Mouse (Mus musculus) heart, embryonic 12.5 days (tissue): ENCODE results near the gene Hsph1. TPM values are rescaled to one million over a fixed set of nuclear protein-coding genes. Genes with fewer than 3 reads are reported as not detected.

Experiments
- ATAC-seq: fragments of 200-750 bp; cut with Nextera tagmentation; 2 replicates; pipeline ENCODE4 v1.8.0; 2017; ENCODE audit warnings: moderate TSS enrichment, moderate library complexity; ENCODE audit not compliant: insufficient number of reproducible peaks, low FRiP score
- H3K27ac ChIP-seq: fragments of 300-500 bp; sonication (generic); 2 replicates; pipeline ENCODE4 v1.5.1; 2016; ENCODE audit warnings: mild to moderate bottlenecking, moderate library complexity; ENCODE audit not compliant: poor library complexity, severe bottlenecking
- H3K27me3 ChIP-seq: fragments of 300-500 bp; sonication (generic); replicated peaks from 2 replicates; pipeline ENCODE4 v1.6.1; 2016; ENCODE audit warnings: mild to moderate bottlenecking, moderate library complexity
- H3K36me3 ChIP-seq: fragments of 300-500 bp; sonication (generic); 2 replicates; pipeline ENCODE4 v1.6.1; 2016; ENCODE audit warnings: mild to moderate bottlenecking, moderate library complexity
- H3K4me1 ChIP-seq: fragments of 300-500 bp; sonication (generic); replicated peaks from 2 replicates; pipeline ENCODE4 v1.6.1; 2016; ENCODE audit warnings: mild to moderate bottlenecking
- H3K4me2 ChIP-seq: fragments of 300-500 bp; sonication (generic); 2 replicates; pipeline ENCODE4 v1.6.1; 2016; ENCODE audit warnings: mild to moderate bottlenecking, moderate library complexity
- H3K4me3 ChIP-seq: fragments of 300-500 bp; sonication (generic); 2 replicates; pipeline ENCODE4 v1.5.1; 2016; ENCODE audit warnings: mild to moderate bottlenecking
- H3K9ac ChIP-seq: fragments of 300-500 bp; sonication (generic); 2 replicates; pipeline ENCODE4 v1.6.1; 2016; ENCODE audit warnings: mild to moderate bottlenecking, moderate library complexity
- H3K9me3 ChIP-seq: fragments of 300-500 bp; sonication (generic); replicated peaks from 2 replicates; pipeline ENCODE4 v1.6.1; 2016; ENCODE audit warnings: mild to moderate bottlenecking, moderate library complexity
- WGBS: fragments of 180-500 bp; shearing (Covaris S2); methylation state at CpG from one replicate; pipeline ENCODE4 v1.1.7; 2016; 5-methylcytosine and 5-hydroxymethylcytosine counted together
- polyA plus RNA-seq: library from polyadenylated mRNA; unstranded; fragments of >200 nt; fragmentation: Nextera tagmentation; extraction: Ambion mirVana; gene quantifications from 2 replicates; pipeline ENCODE4 v1.2.1, GENCODE M21; 2016

Gene Hsph1
- polyA plus RNA-seq, 1 experiment from 2014 or later, result 43.6 TPM

- Histone ChIP-seq H3K4me1 (no peaks in the 10 kb centered on the region), H3K4me3 (no peak overlapping the region), H3K36me3 (no peaks in the 10 kb centered on the region), H3K9ac (no peak overlapping the region), H3K9me3 (no peaks in the 10 kb centered on the region), H3K4me2 (no peak overlapping the region), H3K27me3 (no peaks in the 10 kb centered on the region), H3K27ac (no peak overlapping the region)
- ATAC-seq, result peak; percentile 78
- 71% methylated on average over 8 of the region's 8 CpGs for WGBS
Measured at GRCm38 (mm10) chr5:149641277-149641892, 5.2 kb upstream of the Hsph1 start.

GRCm38 (mm10) chr5:149637306-149637705 is 1.1 kb upstream of the Hsph1 start:
- H3K27ac ChIP-seq, result no peak overlapping the region

GRCm38 (mm10) chr5:149635556-149635955 is 620 bp downstream of the Hsph1 start:
- ATAC-seq, result no peak; the same call in 1 of the 2 replicates
- no peaks in the 10 kb centered on the region for H3K27me3 ChIP-seq
- WGBS, result under 1% methylated on average over 24 of the region's 24 CpGs

More at GRCm38 (mm10) chr5:149637306-149637705, 1.1 kb upstream of the Hsph1 start:
- Histone ChIP-seq H3K9me3 (no peaks in the 10 kb centered on the region), H3K36me3 (peaks cover 11% of the 10 kb centered on the region), H3K4me1 (peaks cover 13% of the 10 kb centered on the region), H3K27me3 (no peaks in the 10 kb centered on the region), H3K4me3 (no peak overlapping the region), H3K4me2 (no peak overlapping the region), H3K9ac (no peak overlapping the region)
- 68% methylated on average over 8 of the region's 8 CpGs for WGBS
- ATAC-seq, result no peak

GRCm38 (mm10) chr5:149634409-149635035 is 1.7 kb downstream of the Hsph1 start:
- H3K9me3 ChIP-seq, result no peaks in the 10 kb centered on the region
- no peak overlapping the region for H3K27ac ChIP-seq
- no peak for ATAC-seq
- H3K36me3 ChIP-seq, result peaks cover 38% of the 10 kb centered on the region
- 75% methylated on average over 11 of the region's 11 CpGs for WGBS
- H3K4me2 ChIP-seq, result peak overlapping the region; percentile 93
- peak overlapping the region; percentile 81 for H3K4me3 ChIP-seq
- no peaks in the 10 kb centered on the region for H3K27me3 ChIP-seq
- H3K4me1 ChIP-seq, result peaks cover 13% of the 10 kb centered on the region
- peak overlapping the region; percentile 45 for H3K9ac ChIP-seq

More at GRCm38 (mm10) chr5:149635556-149635955, 620 bp downstream of the Hsph1 start:
- peak overlapping the region; percentile 86 for H3K27ac ChIP-seq
- H3K4me1 ChIP-seq, result peaks cover 13% of the 10 kb centered on the region
- H3K4me2 ChIP-seq, result peak overlapping the region; percentile 93
- H3K9me3 ChIP-seq, result no peaks in the 10 kb centered on the region
- H3K36me3 ChIP-seq, result peaks cover 28% of the 10 kb centered on the region
- H3K9ac ChIP-seq, result peak overlapping the region; percentile 89
- H3K4me3 ChIP-seq, result peak overlapping the region; percentile 81

- Histone ChIP-seq H3K4me1 (peaks cover 7% of the 10 kb centered on the region; the same call in 1 of the 2 replicates), H3K9ac (no peak overlapping the region), H3K9me3 (no peaks in the 10 kb centered on the region), H3K4me3 (no peak overlapping the region), H3K27me3 (no peaks in the 10 kb centered on the region), H3K27ac (no peak overlapping the region), H3K4me2 (no peak overlapping the region), H3K36me3 (peaks cover 92% of the 10 kb centered on the region)
- ATAC-seq, result no peak
- 83% methylated on average over 3 of the region's 3 CpGs for WGBS
Measured at GRCm38 (mm10) chr5:149625547-149625946, 10.6 kb downstream of the Hsph1 start.

- Histone ChIP-seq H3K4me1 (peaks cover 7% of the 10 kb centered on the region; the same call in 1 of the 2 replicates), H3K27me3 (no peaks in the 10 kb centered on the region), H3K27ac (peak overlapping the region; percentile 46), H3K9me3 (no peaks in the 10 kb centered on the region), H3K36me3 (peaks cover 92% of the 10 kb centered on the region), H3K9ac (no peak overlapping the region), H3K4me2 (peak overlapping the region; percentile 26; the same call in 1 of the 2 replicates), H3K4me3 (no peak overlapping the region)
- ATAC-seq, result peak; percentile 89
- 43% methylated on average over 8 of the region's 8 CpGs for WGBS
Measured at GRCm38 (mm10) chr5:149623815-149624675, 12.1 kb downstream of the Hsph1 start.

GRCm38 (mm10) chr5:149622644-149623043 is 13.5 kb downstream of the Hsph1 start:
- WGBS, result 65% methylated on average over 6 of the region's 6 CpGs
- Histone ChIP-seq H3K4me3 (no peak overlapping the region), H3K4me1 (peaks cover 7% of the 10 kb centered on the region; the same call in 1 of the 2 replicates), H3K4me2 (no peak overlapping the region), H3K27ac (no peak overlapping the region), H3K9ac (no peak overlapping the region), H3K27me3 (no peaks in the 10 kb centered on the region), H3K9me3 (no peaks in the 10 kb centered on the region), H3K36me3 (peaks cover 94% of the 10 kb centered on the region)
- no peak for ATAC-seq

- H3K36me3 ChIP-seq, result peaks cover 94% of the 10 kb centered on the region
- ATAC-seq, result no peak
- H3K4me3 ChIP-seq, result no peak overlapping the region
- no peak overlapping the region for H3K27ac ChIP-seq
- no peaks in the 10 kb centered on the region for H3K27me3 ChIP-seq
- peaks cover 7% of the 10 kb centered on the region; the same call in 1 of the 2 replicates for H3K4me1 ChIP-seq
- WGBS, result 77% methylated on average over 7 of the region's 7 CpGs
- H3K9me3 ChIP-seq, result no peaks in the 10 kb centered on the region
- H3K9ac ChIP-seq, result no peak overlapping the region
- no peak overlapping the region for H3K4me2 ChIP-seq
Measured at GRCm38 (mm10) chr5:149622152-149622551, 14.0 kb downstream of the Hsph1 start.

GRCm38 (mm10) chr5:149617776-149618425 is 18.3 kb downstream of the Hsph1 start:
- Histone ChIP-seq H3K4me1 (no peaks in the 10 kb centered on the region), H3K9me3 (no peaks in the 10 kb centered on the region), H3K27me3 (no peaks in the 10 kb centered on the region), H3K9ac (no peak overlapping the region), H3K27ac (no peak overlapping the region), H3K4me2 (no peak overlapping the region), H3K36me3 (peaks cover 82% of the 10 kb centered on the region), H3K4me3 (no peak overlapping the region)
- 92% methylated on average over 6 of the region's 6 CpGs for WGBS
- ATAC-seq, result no peak

- no peak overlapping the region for H3K27ac ChIP-seq
- H3K9me3 ChIP-seq, result no peaks in the 10 kb centered on the region
- H3K4me3 ChIP-seq, result no peak overlapping the region
- no peaks in the 10 kb centered on the region for H3K27me3 ChIP-seq
- H3K36me3 ChIP-seq, result peaks cover 71% of the 10 kb centered on the region
- ATAC-seq, result no peak
- H3K9ac ChIP-seq, result no peak overlapping the region
- H3K4me2 ChIP-seq, result no peak overlapping the region
- H3K4me1 ChIP-seq, result no peaks in the 10 kb centered on the region
- WGBS, result 91% methylated on average over 10 of the region's 10 CpGs
Measured at GRCm38 (mm10) chr5:149616817-149617216, 19.4 kb downstream of the Hsph1 start.
